Mouse (Mus musculus) central nervous system, embryonic 18 days (tissue): ENCODE measurements around the gene Gm17693. TPM values are rescaled to one million over a fixed set of nuclear protein-coding genes. Genes with fewer than 3 reads are reported as not detected.

Experiments
- polyA plus RNA-seq: library from polyadenylated mRNA; depleted of rRNA; stranded (reverse); fragments of >200 nt; gene quantifications from 2 replicates; pipeline ENCODE4 v1.2.3, GENCODE M21; 2012; rRNA removed

The Gm17693 gene
- polyA plus RNA-seq, result not detected in 2 replicates

DNA sequence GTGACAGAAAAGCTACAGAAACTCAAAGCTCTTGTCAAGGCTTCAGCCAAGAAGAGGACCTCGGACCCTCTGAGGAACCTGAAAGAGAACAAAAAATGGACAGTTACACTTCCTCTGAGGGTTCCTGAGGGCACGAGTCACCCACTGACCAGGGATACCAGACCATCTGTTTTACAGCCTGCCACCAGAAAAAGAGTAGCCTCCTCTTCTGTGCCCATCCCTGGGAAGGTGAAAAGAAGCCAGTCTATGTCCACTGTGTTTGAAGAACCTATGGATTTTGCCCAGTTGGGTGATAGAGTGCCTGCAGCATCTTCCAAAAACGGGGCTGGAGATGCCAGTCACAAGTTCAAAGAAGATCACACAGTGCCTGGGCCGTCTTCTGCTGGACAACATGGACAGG, at the start of gene Gm17693:
Gm17693 (plus strand) TSS at position 301 of the 400 bp plus-strand sequence.

